ENCODE assay signal across 10 mouse cellular contexts in the genomic region with DNA sequence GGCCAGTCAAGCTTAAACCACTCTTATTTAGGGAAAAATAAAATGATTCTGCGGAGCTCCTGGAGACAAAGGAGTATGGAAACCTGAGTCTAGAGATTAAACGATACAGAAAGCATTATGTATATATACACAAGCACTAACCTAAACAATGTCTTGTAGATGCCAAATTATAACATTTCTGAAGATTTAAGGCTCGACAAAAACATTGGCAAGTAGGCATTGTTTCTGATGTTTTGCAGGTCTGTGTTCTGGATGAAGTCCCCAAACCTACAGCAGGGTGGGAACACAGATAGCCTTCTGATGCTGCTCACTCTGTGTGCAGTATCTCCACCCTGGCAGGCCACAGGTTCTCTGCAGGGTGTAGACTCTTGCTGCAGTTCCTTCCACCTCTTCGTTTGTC.
DNase-seq lines count a peak whose midpoint lies in the region; ATAC-seq lines count a peak whose summit lies in the region.
"Had no signal": no experiment of that assay in that cellular context is flagged by ENCODE, and none has a peak within 500 bp of the region (broad histone marks: within the 10 kb centered on the region; RNA-seq: fewer than 3 reads in every experiment).

No protein-coding gene starts in this region.

- no peaks in the 10 kb centered on the region for H3K36me3 ChIP-seq in heart, embryonic 14.5 days (ENCODE audit: control insufficient read depth, insufficient read depth, low read length)
- no peaks in the 10 kb centered on the region for H3K36me3 ChIP-seq in heart, embryonic 11.5 days (ENCODE audit: control insufficient read depth, insufficient read depth, low read length)
- no peaks in the 10 kb centered on the region for H3K36me3 ChIP-seq in neural tube, embryonic 11.5 days (ENCODE audit: control insufficient read depth, insufficient read depth, low read length)
- no peaks in the 10 kb centered on the region for H3K36me3 ChIP-seq in midbrain, embryonic 12.5 days

- H3K27me3 ChIP-seq in heart, embryonic 14.5 days (ENCODE audit: control insufficient read depth, insufficient read depth, low read length) = no peaks in the 10 kb centered on the region
- H3K27me3 ChIP-seq in heart, embryonic 11.5 days (ENCODE audit: control insufficient read depth, insufficient read depth, low read length) = no peaks in the 10 kb centered on the region
- no peaks in the 10 kb centered on the region for H3K27me3 ChIP-seq in neural tube, embryonic 11.5 days (ENCODE audit: control insufficient read depth, insufficient read depth, low read length)
- no peaks in the 10 kb centered on the region for H3K27me3 ChIP-seq in midbrain, embryonic 12.5 days

- no peak overlapping the region for H3K4me3 ChIP-seq in heart, embryonic 14.5 days (ENCODE audit: control insufficient read depth in 1 of 2, insufficient read depth in 1 of 2, low read depth in 1 of 2, low read length in 2 of 2)
- no peak overlapping the region for H3K4me3 ChIP-seq in heart, embryonic 11.5 days (ENCODE audit: low read depth, low read length)
- H3K4me3 ChIP-seq in neural tube, embryonic 11.5 days (ENCODE audit: low read depth, low read length) = no peak overlapping the region
- H3K4me3 ChIP-seq in midbrain, embryonic 12.5 days = no peak overlapping the region

- DNase-seq in neural tube, embryonic 11.5 days (ENCODE audit: low spot score) = no peak
- DNase-seq in neural tube, embryonic 10.5 days (ENCODE audit: extremely low spot score, low spot score) = no peak
- DNase-seq in cerebellum, postnatal 14 days = no peak
- no peak for DNase-seq in ovary, postnatal 36 days (ENCODE audit: low spot score)
- DNase-seq in ovary, adult 18-20 months (ENCODE audit: low spot score) = no peak
- DNase-seq: B cell, adult 2 months had no signal

- no peak for ATAC-seq in heart, embryonic 14.5 days (ENCODE audit: insufficient number of reproducible peaks, insufficient read depth, low FRiP score, low read depth)
- no peak for ATAC-seq in heart, embryonic 11.5 days (replicated peaks; ENCODE audit: insufficient number of reproducible peaks, low FRiP score, low TSS enrichment)
- ATAC-seq in neural tube, embryonic 11.5 days (ENCODE audit: insufficient read depth, low FRiP score, low TSS enrichment) = no peak; the same call in 1 of the 2 replicates
- no peak for ATAC-seq in midbrain, embryonic 12.5 days (ENCODE audit: low FRiP score, low read depth)
- ATAC-seq: intestine, postnatal 0 days had no signal

- 75% methylated on average over 4 of the region's 4 CpGs for WGBS in heart, embryonic 14.5 days
- WGBS in heart, embryonic 11.5 days (ENCODE audit: insufficient replicate concordance) = 70% methylated on average over 4 of the region's 4 CpGs
- WGBS in neural tube, embryonic 11.5 days = 54% methylated on average over 4 of the region's 4 CpGs
- WGBS in midbrain, embryonic 12.5 days = 40% methylated on average over 4 of the region's 4 CpGs

- peak overlapping the region; percentile 58; the same call in 1 of the 2 replicates for H3K9ac ChIP-seq in heart, embryonic 14.5 days (ENCODE audit: low read length)
- no peak overlapping the region for H3K9ac ChIP-seq in heart, embryonic 11.5 days (ENCODE audit: low read depth, low read length)
- H3K9ac ChIP-seq in neural tube, embryonic 11.5 days (ENCODE audit: low read length) = no peak overlapping the region
- H3K9ac ChIP-seq in midbrain, embryonic 12.5 days (replicated peaks) = no peak overlapping the region

- peaks cover 0 to 2% of the 10 kb centered on the region in 2 experiments; a peak in 3 of 4 replicates for H3K4me1 ChIP-seq in heart, embryonic 14.5 days (ENCODE audit: control insufficient read depth in 2 of 2, insufficient read depth in 2 of 2, low read length in 2 of 2)
- no peaks in the 10 kb centered on the region for H3K4me1 ChIP-seq in heart, embryonic 11.5 days (ENCODE audit: control insufficient read depth, insufficient read depth, low read length)
- H3K4me1 ChIP-seq in neural tube, embryonic 11.5 days (ENCODE audit: control insufficient read depth, insufficient read depth, low read length) = peaks cover 4% of the 10 kb centered on the region
- peaks cover 23% of the 10 kb centered on the region; the same call in 1 of the 2 replicates for H3K4me1 ChIP-seq in midbrain, embryonic 12.5 days

- peak overlapping the region; percentile 83 for H3K4me2 ChIP-seq in heart, embryonic 14.5 days (ENCODE audit: low read length)
- H3K4me2 ChIP-seq in heart, embryonic 11.5 days = no peak overlapping the region; the same call in 1 of the 2 replicates
- no peak overlapping the region for H3K4me2 ChIP-seq in neural tube, embryonic 11.5 days (ENCODE audit: low read depth)
- peak overlapping the region; percentile 52 for H3K4me2 ChIP-seq in midbrain, embryonic 12.5 days (replicated peaks)

- no peak overlapping the region for H3K27ac ChIP-seq in heart, embryonic 14.5 days (replicated peaks in 1 of 2; ENCODE audit: control insufficient read depth in 1 of 2, insufficient read depth in 1 of 2, low read depth in 2 of 2, low read length in 2 of 2)
- H3K27ac ChIP-seq in heart, embryonic 11.5 days (ENCODE audit: low read depth, low read length) = no peak overlapping the region
- H3K27ac ChIP-seq in neural tube, embryonic 11.5 days (ENCODE audit: low read depth, low read length) = peak overlapping the region; percentile 63; the same call in 1 of the 2 replicates
- H3K27ac ChIP-seq in midbrain, embryonic 12.5 days (replicated peaks) = peak overlapping the region; percentile 78

- no peaks in the 10 kb centered on the region for H3K9me3 ChIP-seq in heart, embryonic 14.5 days (ENCODE audit: control insufficient read depth, low read length)
- no peaks in the 10 kb centered on the region for H3K9me3 ChIP-seq in heart, embryonic 11.5 days (replicated peaks; ENCODE audit: control insufficient read depth, low read length)
- no peaks in the 10 kb centered on the region for H3K9me3 ChIP-seq in neural tube, embryonic 11.5 days (ENCODE audit: control insufficient read depth, low read length)
- H3K9me3 ChIP-seq in midbrain, embryonic 12.5 days = no peaks in the 10 kb centered on the region

Comparison
In these comparisons a context has a peak if more than half of its experiments do, and no peak if none do; other contexts are left out.
1. H3K4me2 ChIP-seq: peak in heart, embryonic 14.5 days (single experiment) and midbrain, embryonic 12.5 days (single experiment); none in heart, embryonic 11.5 days (single experiment) and neural tube, embryonic 11.5 days (single experiment).
2. H3K27ac ChIP-seq: peak in neural tube, embryonic 11.5 days (single experiment) and midbrain, embryonic 12.5 days (single experiment); none in heart, embryonic 14.5 days (0 of 2) and heart, embryonic 11.5 days (single experiment).